Mouse (Mus musculus) adrenal gland, postnatal 10 days (tissue): ENCODE measurements around the gene Gm2030. TPM values are rescaled to one million over a fixed set of nuclear protein-coding genes. Genes with fewer than 3 reads are reported as not detected.
"Not testable (repeated sequence)": the region's sequence is repeated elsewhere in the genome, so short reads cannot be mapped to it uniquely, and the experiment has no call there.

Experiments used
- DNase-seq: peaks from one replicate; pipeline ENCODE4 v3.0.0; 2021; ENCODE audit warnings: mixed read lengths
- long read RNA-seq, 2 experiments: library from polyadenylated mRNA; stranded (forward); transcript quantifications; one replicate each; pipeline ENCODE4 v2.0.0; 2021
- total RNA-seq, 2 experiments: library from RNA; stranded (reverse); gene quantifications; 2 replicates each; pipeline ENCODE4 v1.2.3; 2021

Gm2030 gene
- total RNA-seq: not detected
- long read RNA-seq, experiment 1: 0 reads
- long read RNA-seq, experiment 2: 0 reads

- DNase-seq: not testable (repeated sequence)
These were observed at the start of gene Gm2030 for GRCm38 (mm10) chrX:26309944-26310343. Gene Gm2030, minus strand, starts transcription at chrX:26310044.

Other genes with a start within 250 kb of the Gm2030 start
- not detected for gene Gm2012, start 78.7 kb downstream of the Gm2030 start, total RNA-seq
- gene Slx, start 235.5 kb upstream of the Gm2030 start, total RNA-seq: not detected